28 mouse cellular contexts compared by ENCODE assay signal in the genomic region with DNA sequence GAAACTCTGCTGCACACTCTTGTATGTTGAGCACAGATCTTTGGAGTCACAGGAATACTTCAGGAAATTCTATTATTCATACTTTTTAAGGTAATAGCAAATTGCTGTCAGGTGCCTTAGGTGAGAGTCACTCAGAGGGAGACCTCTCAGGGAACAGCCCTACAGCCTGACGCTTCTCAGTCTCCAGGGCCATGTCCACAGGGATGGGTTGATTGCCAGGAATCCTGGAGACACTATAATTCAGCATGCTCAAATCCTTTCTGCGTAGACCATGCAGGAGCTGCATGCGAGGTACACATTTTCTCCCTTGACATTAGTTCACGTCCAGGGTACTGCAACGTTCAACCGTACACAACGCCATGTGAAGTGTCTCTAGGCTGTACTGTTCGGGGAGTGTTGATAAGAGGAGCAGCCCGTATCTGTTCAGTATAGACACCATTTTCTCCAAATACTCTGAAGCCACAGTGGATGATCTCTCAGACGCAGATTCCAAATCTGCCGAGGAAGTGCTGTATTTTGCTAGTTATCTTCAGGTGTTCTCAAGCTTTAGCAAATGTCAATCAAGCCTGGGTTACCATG.
DNase-seq lines count a peak whose midpoint lies in the region; ATAC-seq and TF ChIP-seq lines count a peak whose summit lies in the region.
"Had no signal": no experiment of that assay in that cellular context is flagged by ENCODE, and none has a peak within 500 bp of the region (broad histone marks: within the 10 kb centered on the region; RNA-seq: fewer than 3 reads in every experiment).

No protein-coding gene starts in this region.

- no peak overlapping the region for H3K4me2 ChIP-seq in forebrain, embryonic 15.5 days (replicated peaks)
- H3K4me2 ChIP-seq in forebrain, embryonic 14.5 days (ENCODE audit: low read length): no peak overlapping the region
- no peak overlapping the region for H3K4me2 ChIP-seq in lung, embryonic 14.5 days
- H3K4me2 ChIP-seq in midbrain, embryonic 15.5 days: no peak overlapping the region
- H3K4me2 ChIP-seq in midbrain, embryonic 11.5 days: no peak overlapping the region
- H3K4me2 ChIP-seq: embryonic facial prominence, embryonic 13.5 days; heart, embryonic 12.5 days; hindbrain, embryonic 13.5 days; limb, embryonic 15.5 days; stomach, embryonic 15.5 days had no signal

- ATAC-seq in forebrain, embryonic 15.5 days (replicated peaks): no peak
- no peak for ATAC-seq in forebrain, embryonic 14.5 days
- no peak for ATAC-seq in lung, embryonic 14.5 days (ENCODE audit: insufficient read depth)
- ATAC-seq in midbrain, embryonic 15.5 days (replicated peaks): 0 out of 2 replicates have a peak, but pooled peaks have one; percentile 55
- ATAC-seq in midbrain, embryonic 11.5 days (ENCODE audit: low FRiP score): no peak
- ATAC-seq: intestine, embryonic 16.5 days had no signal

- peaks cover 24% of the 10 kb centered on the region for H3K4me1 ChIP-seq in forebrain, embryonic 15.5 days
- peaks cover 10% of the 10 kb centered on the region for H3K4me1 ChIP-seq in forebrain, embryonic 14.5 days (ENCODE audit: control insufficient read depth, insufficient read depth, low read length)
- H3K4me1 ChIP-seq in lung, embryonic 14.5 days (ENCODE audit: insufficient read depth): no peaks in the 10 kb centered on the region
- no peaks in the 10 kb centered on the region for H3K4me1 ChIP-seq in lung, adult 2 months (ENCODE audit: control insufficient read depth, insufficient read depth, low read length)
- peaks cover 7% of the 10 kb centered on the region for H3K4me1 ChIP-seq in midbrain, embryonic 15.5 days
- no peaks in the 10 kb centered on the region for H3K4me1 ChIP-seq in midbrain, embryonic 11.5 days (ENCODE audit: control insufficient read depth, insufficient read depth, low read length)
- H3K4me1 ChIP-seq: forebrain, embryonic 10.5 days; stomach, embryonic 15.5 days had no signal

- no peak for TF ChIP-seq POLR2A in lung, adult 2 months (IDR thresholded peaks at IDR 0.05; ENCODE audit: borderline replicate concordance, extremely low read depth, low read depth, low read length)

- H3K27ac ChIP-seq in forebrain, embryonic 15.5 days (replicated peaks): 0 out of 2 replicates have a peak overlapping the region, but pooled peaks have one; percentile 43
- no peak overlapping the region for H3K27ac ChIP-seq in forebrain, embryonic 14.5 days (ENCODE audit: low read depth, low read length)
- H3K27ac ChIP-seq in lung, embryonic 14.5 days (ENCODE audit: low read depth): no peak overlapping the region
- no peak overlapping the region for H3K27ac ChIP-seq in midbrain, embryonic 15.5 days
- H3K27ac ChIP-seq in midbrain, embryonic 11.5 days (ENCODE audit: low read depth, low read length): no peak overlapping the region
- H3K27ac ChIP-seq: embryonic facial prominence, embryonic 13.5 days; forebrain, embryonic 10.5 days; hindbrain, embryonic 13.5 days; limb, embryonic 10.5 days; limb, embryonic 15.5 days; stomach, embryonic 15.5 days had no signal

- H3K9me3 ChIP-seq in forebrain, embryonic 15.5 days: no peaks in the 10 kb centered on the region
- no peaks in the 10 kb centered on the region for H3K9me3 ChIP-seq in forebrain, embryonic 14.5 days (replicated peaks; ENCODE audit: control insufficient read depth, low read length)
- no peaks in the 10 kb centered on the region for H3K9me3 ChIP-seq in lung, embryonic 14.5 days (ENCODE audit: low read depth, low read length)
- H3K9me3 ChIP-seq in midbrain, embryonic 15.5 days: no peaks in the 10 kb centered on the region
- no peaks in the 10 kb centered on the region for H3K9me3 ChIP-seq in midbrain, embryonic 11.5 days (ENCODE audit: control insufficient read depth, low read length)
- H3K9me3 ChIP-seq: embryonic facial prominence, embryonic 13.5 days; forebrain, embryonic 10.5 days; G1E; heart, embryonic 12.5 days; hindbrain, embryonic 13.5 days; limb, embryonic 10.5 days; limb, embryonic 15.5 days; stomach, embryonic 15.5 days had no signal

- no peak overlapping the region for H3K9ac ChIP-seq in forebrain, embryonic 15.5 days (replicated peaks)
- no peak overlapping the region for H3K9ac ChIP-seq in forebrain, embryonic 14.5 days (ENCODE audit: low read length)
- H3K9ac ChIP-seq in lung, embryonic 14.5 days: no peak overlapping the region
- no peak overlapping the region for H3K9ac ChIP-seq in midbrain, embryonic 15.5 days
- H3K9ac ChIP-seq in midbrain, embryonic 11.5 days (ENCODE audit: low read length): no peak overlapping the region
- H3K9ac ChIP-seq: embryonic facial prominence, embryonic 13.5 days; heart, embryonic 12.5 days; hindbrain, embryonic 13.5 days; limb, embryonic 15.5 days; stomach, embryonic 15.5 days had no signal

- no peak for DNase-seq in forebrain, embryonic 14.5 days (ENCODE audit: low spot score)
- peak; percentile 33 for DNase-seq in lung, embryonic 14.5 days
- no peak for DNase-seq in lung, adult 2 months
- DNase-seq in midbrain, embryonic 11.5 days (ENCODE audit: low spot score, missing footprints): no peak
- DNase-seq in yolk sac, embryonic 10.5 days (ENCODE audit: low spot score): no peak
- DNase-seq: adrenal gland, postnatal 10 days; cerebellum, adult 11 months; cerebellum, adult 9-10 months; cerebellum, postnatal 36 days; gastrocnemius, postnatal 25 days; heart, adult 18-20 months; heart, postnatal 4 days; kidney, adult 8-10 months; kidney, postnatal 10 days; layer of hippocampus, adult 9-11 months; right cerebral cortex, postnatal 25 days; thymus, postnatal 14 days had no signal

- H3K27me3 ChIP-seq in forebrain, embryonic 15.5 days: no peaks in the 10 kb centered on the region
- H3K27me3 ChIP-seq in forebrain, embryonic 14.5 days (replicated peaks; ENCODE audit: control insufficient read depth, insufficient read depth, low read length): no peaks in the 10 kb centered on the region
- no peaks in the 10 kb centered on the region for H3K27me3 ChIP-seq in lung, embryonic 14.5 days (ENCODE audit: insufficient read depth, low read length)
- no peaks in the 10 kb centered on the region for H3K27me3 ChIP-seq in midbrain, embryonic 15.5 days (replicated peaks)
- H3K27me3 ChIP-seq in midbrain, embryonic 11.5 days (ENCODE audit: control insufficient read depth, insufficient read depth, low read length): no peaks in the 10 kb centered on the region
- H3K27me3 ChIP-seq: embryonic facial prominence, embryonic 13.5 days; hindbrain, embryonic 13.5 days; limb, embryonic 15.5 days; stomach, embryonic 15.5 days had no signal

- TF ChIP-seq CTCF in lung, embryonic 14.5 days (IDR thresholded peaks at IDR 0.05; ENCODE audit: low read depth): no peak
- no peak for TF ChIP-seq CTCF in lung, adult 2 months (IDR thresholded peaks at IDR 0.05; ENCODE audit: insufficient read depth, low read length)

- no peaks in the 10 kb centered on the region for H3K36me3 ChIP-seq in forebrain, embryonic 15.5 days
- no peaks in the 10 kb centered on the region for H3K36me3 ChIP-seq in forebrain, embryonic 14.5 days (ENCODE audit: control insufficient read depth, insufficient read depth, low read length)
- H3K36me3 ChIP-seq in lung, embryonic 14.5 days (ENCODE audit: insufficient read depth): 0 out of 2 replicates have a peak, but pooled peaks cover 9% of the 10 kb centered on the region
- no peaks in the 10 kb centered on the region for H3K36me3 ChIP-seq in midbrain, embryonic 15.5 days (replicated peaks)
- no peaks in the 10 kb centered on the region for H3K36me3 ChIP-seq in midbrain, embryonic 11.5 days (ENCODE audit: control insufficient read depth, insufficient read depth, low read length)
- H3K36me3 ChIP-seq: forebrain, embryonic 10.5 days; G1E; heart, embryonic 12.5 days; hindbrain, embryonic 13.5 days; limb, embryonic 10.5 days; stomach, embryonic 15.5 days had no signal

- H3K4me3 ChIP-seq in forebrain, embryonic 15.5 days: no peak overlapping the region
- H3K4me3 ChIP-seq in forebrain, embryonic 14.5 days (ENCODE audit: low read depth, low read length): no peak overlapping the region
- no peak overlapping the region for H3K4me3 ChIP-seq in lung, embryonic 14.5 days (ENCODE audit: low read depth, low read length)
- no peak overlapping the region for H3K4me3 ChIP-seq in lung, adult 2 months (replicated peaks; ENCODE audit: extremely low read depth, low read depth, low read length)
- H3K4me3 ChIP-seq in midbrain, embryonic 15.5 days: no peak overlapping the region
- H3K4me3 ChIP-seq in midbrain, embryonic 11.5 days (ENCODE audit: low read depth, low read length): no peak overlapping the region
- H3K4me3 ChIP-seq: embryonic facial prominence, embryonic 13.5 days; forebrain, embryonic 10.5 days; heart, embryonic 12.5 days; hindbrain, embryonic 13.5 days; limb, embryonic 10.5 days; limb, embryonic 15.5 days; stomach, embryonic 15.5 days had no signal

- WGBS in forebrain, embryonic 15.5 days: 83% methylated on average over 11 of the region's 11 CpGs
- WGBS in forebrain, embryonic 14.5 days: 86% methylated on average over 11 of the region's 11 CpGs
- WGBS in lung, embryonic 14.5 days: 72% methylated on average over 11 of the region's 11 CpGs
- 84% methylated on average over 11 of the region's 11 CpGs for WGBS in lung, adult 2 months
- WGBS in midbrain, embryonic 15.5 days: 80% methylated on average over 11 of the region's 11 CpGs
- 88% methylated on average over 11 of the region's 11 CpGs for WGBS in midbrain, embryonic 11.5 days
